8 mouse cellular contexts compared by ENCODE assay signal in genomic region chr3:52104636-52105151, GRCm38 (mm10). TPM values are rescaled to one million over a fixed set of nuclear protein-coding genes. Genes with fewer than 3 reads are reported as not detected.
DNase-seq lines count a peak whose midpoint lies in the region; ATAC-seq and TF ChIP-seq lines count a peak whose summit lies in the region.

Maml3 (minus strand) TSS chr3:52105076.

- H3K9me3 ChIP-seq in hindbrain, embryonic 16.5 days (ENCODE audit: control insufficient read depth, low read length) = no peaks in the 10 kb centered on the region

- H3K4me3 ChIP-seq in hindbrain, embryonic 16.5 days (ENCODE audit: low read length) = peak within 1 kb of the TSS; percentile 75
- peak within 1 kb of the TSS; percentile 78 for H3K4me3 ChIP-seq in left cerebral cortex, adult 2 months
- H3K4me3 ChIP-seq in macrophage (ENCODE audit: inconsistent target) = peak within 1 kb of the TSS; percentile 69

- H3K9ac ChIP-seq in hindbrain, embryonic 16.5 days (ENCODE audit: low read depth, low read length) = peak within 1 kb of the TSS; percentile 70

- intact Hi-C loops in left cerebral cortex, adult 2 months (cut with DNase I) = loop anchor here (5.0 kb wide), 3 partner anchors 73 to 217 kb away; no protein-coding TSS in a partner anchor

- peak; percentile 28 for ATAC-seq in activated CD4-positive, CD25-positive, alpha-beta regulatory T cell, adult 4 months
- ATAC-seq in hindbrain, embryonic 16.5 days = peak; percentile 47

- peak within 1 kb of the TSS; percentile 97 for H3K27ac ChIP-seq in hindbrain, embryonic 16.5 days (ENCODE audit: low read depth, low read length)
- peak within 1 kb of the TSS; percentile 95 for H3K27ac ChIP-seq in left cerebral cortex, adult 2 months
- peak within 1 kb of the TSS; percentile 32 for H3K27ac ChIP-seq in macrophage

- WGBS in hindbrain, embryonic 16.5 days = 0% methylated on average over 42 of the region's 49 CpGs
- 1% methylated on average over 29 of the region's 49 CpGs for WGBS in macrophage (ENCODE audit: missing documents)

- no peaks in the 10 kb centered on the region for H3K27me3 ChIP-seq in hindbrain, embryonic 16.5 days (replicated peaks; ENCODE audit: control insufficient read depth, insufficient read depth, low read length)

- TF ChIP-seq CTCF in left cerebral cortex, adult 2 months (IDR thresholded peaks at IDR 0.05) = no peak

- no peaks in the 10 kb centered on the region for H3K36me3 ChIP-seq in hindbrain, embryonic 16.5 days (ENCODE audit: control insufficient read depth, insufficient read depth, low read length)
- H3K36me3 ChIP-seq in macrophage (ENCODE audit: inconsistent target) = no peaks in the 10 kb centered on the region

- H3K79me2 ChIP-seq in macrophage (ENCODE audit: inconsistent target) = no peaks in the 10 kb centered on the region

- DNase-seq in cerebellum, postnatal 4 days (ENCODE audit: low spot score in 2 of 2) = peak; percentile 82 to 93
- peak; percentile 90 for DNase-seq in gastrocnemius, adult 18-20 months (ENCODE audit: low spot score)
- DNase-seq in left cerebral cortex, adult 2 months (ENCODE audit: extremely low spot score in 1 of 2, low spot score in 2 of 2) = peak; percentile 78 to 82
- DNase-seq in retina, postnatal 7 days (ENCODE audit: low read depth, low spot score) = peak; percentile 87
- DNase-seq in urinary bladder, adult 18-20 months (ENCODE audit: low spot score in 2 of 2) = peak; percentile 87 to 91

- H3K4me2 ChIP-seq in hindbrain, embryonic 16.5 days (ENCODE audit: low read length) = peak within 1 kb of the TSS; percentile 85

- peaks cover 9% of the 10 kb centered on the region for H3K4me1 ChIP-seq in hindbrain, embryonic 16.5 days (ENCODE audit: control insufficient read depth, insufficient read depth, low read depth, low read length)

RNA-seq across cellular contexts. Expression of gene Maml3, which starts in this region (rescaled TPM):
- polyA plus RNA-seq in activated CD4-positive, CD25-positive, alpha-beta regulatory T cell, adult 4 months (2017; shearing (Covaris generic)) = under 1 TPM; 0.55 to 0.67 TPM
- 1 to 10 TPM; 2.3 to 2.6 TPM for total RNA-seq in gastrocnemius, adult 18-20 months (2021)
- polyA plus RNA-seq in hindbrain, embryonic 16.5 days (2015; fragmentation: Nextera tagmentation; extraction: Ambion mirVana) = 5.2 and 6.2 TPM in 2 replicates
- total RNA-seq in left cerebral cortex, adult 2 months (2021) = 10 to 100 TPM; 10.3 to 10.9 TPM
- total RNA-seq in macrophage (2018; cell fraction: chromatin; rRNA removed) = 1 to 10 TPM; 1.2 to 9.8 (median 4.1) TPM
- total RNA-seq in macrophage (2018; cell fraction: cytosol; rRNA removed) = 1 to 10 TPM in 1 of 26 experiments, under 1 TPM in 25; 0.19 to 1.0 (median 0.51) TPM
- 10 to 100 TPM in 1 of 26 experiments, 1 to 10 TPM in 22, under 1 TPM in 3; 0.72 to 21.2 (median 2.8) TPM for total RNA-seq in macrophage (2018; cell fraction: nucleus; rRNA removed)
- 0.50 to 3.3 TPM (median 0.72 TPM) in 3 replicates for polyA plus RNA-seq in macrophage (2018)

Comparison
In these comparisons a context has a peak if more than half of its experiments do, and no peak if none do; other contexts are left out.
1. Peak in every context shown above with its lines: DNase-seq, ATAC-seq, H3K4me3 ChIP-seq and H3K27ac ChIP-seq.
2. Peak in ATAC-seq in activated CD4-positive, CD25-positive, alpha-beta regulatory T cell, adult 4 months; RNA of the gene not detected or under 1 TPM.
3. H3K27ac ChIP-seq: peak in every context shown above with its lines; median percentile 97 in hindbrain, embryonic 16.5 days; 95 in left cerebral cortex, adult 2 months; 32 in macrophage.